Mouse (Mus musculus) cerebellum, adult (tissue): ENCODE data around the gene Gramd1b.

ENCODE experiments used
- ATAC-seq: cut with Nextera tagmentation; 2 replicates; pipeline ENCODE4 v1.9.2; 2017; ENCODE audit warnings: mild to moderate bottlenecking, moderate library complexity, mixed read lengths; ENCODE audit not compliant: insufficient number of reproducible peaks, low FRiP score, low TSS enrichment

Gramd1b gene

DNA sequence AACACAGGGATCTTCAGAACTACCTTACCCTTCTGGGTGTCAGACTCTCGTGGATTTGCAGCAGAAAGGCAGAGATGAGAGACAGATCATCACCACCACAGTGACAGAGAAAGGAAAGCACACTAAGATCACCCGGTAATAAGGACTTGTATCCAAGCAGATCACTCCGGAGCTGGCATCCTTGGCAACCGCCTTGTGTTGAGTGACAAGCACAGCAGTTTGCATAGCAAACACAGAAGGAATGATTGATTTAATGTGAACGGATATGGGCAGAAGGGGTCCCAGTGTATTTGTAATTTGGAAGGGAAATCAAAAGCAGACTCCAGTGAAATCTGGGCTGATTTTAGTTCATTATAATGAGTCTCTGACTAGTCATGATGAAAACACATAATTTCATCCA lies 97.9 kb downstream of the Gramd1b start:
- no peak for ATAC-seq

- ATAC-seq: no peak
These were observed 100.2 kb downstream of the Gramd1b start for GRCm38 (mm10) chr9:40430969-40431368.

- ATAC-seq: no peak
These were observed 103.5 kb downstream of the Gramd1b start for GRCm38 (mm10) chr9:40427663-40428062.

- ATAC-seq: no peak
These were observed 104.8 kb downstream of the Gramd1b start for GRCm38 (mm10) chr9:40426282-40426964.

DNA sequence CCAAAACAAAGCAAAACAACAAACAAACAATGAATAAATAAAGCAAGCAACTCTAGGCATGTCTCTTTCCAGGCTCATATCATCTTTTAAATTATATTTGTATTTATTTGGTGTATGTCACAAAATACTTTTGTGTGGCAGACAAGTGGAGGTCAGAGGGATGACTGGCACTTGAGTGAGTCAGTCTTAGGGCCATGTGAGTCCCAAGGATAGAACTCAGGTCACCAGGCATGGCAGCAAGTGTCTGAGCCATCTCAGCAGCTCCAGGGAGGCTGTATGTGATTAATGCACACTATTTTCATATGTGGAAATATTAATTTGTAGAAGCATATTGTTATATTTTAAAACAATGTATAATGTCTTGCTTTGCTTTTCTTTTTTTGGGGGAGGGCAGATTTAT lies 106.3 kb downstream of the Gramd1b start:
- ATAC-seq: no peak

DNA sequence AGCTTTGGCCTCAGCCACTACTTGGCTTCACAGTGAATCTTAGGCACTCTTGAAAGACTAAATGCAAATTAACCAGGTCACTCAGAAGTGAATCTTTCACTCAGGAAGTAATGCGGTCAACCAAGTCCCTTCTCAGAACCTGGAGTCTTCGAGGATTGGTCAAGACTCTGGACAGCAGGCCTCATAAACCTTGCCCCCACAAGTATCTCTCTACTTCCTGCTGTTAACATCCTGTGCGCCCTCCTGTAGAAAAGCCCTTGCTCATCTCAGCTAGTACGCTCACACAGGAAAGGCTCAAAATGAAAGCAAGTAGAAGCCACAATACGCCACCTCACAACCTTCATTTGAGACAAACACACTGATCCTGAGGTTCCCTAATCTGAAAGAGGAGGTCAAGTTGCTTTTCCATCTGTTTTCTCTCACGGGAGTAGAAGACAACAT lies 107.7 kb downstream of the Gramd1b start:
- ATAC-seq: no peak

DNA sequence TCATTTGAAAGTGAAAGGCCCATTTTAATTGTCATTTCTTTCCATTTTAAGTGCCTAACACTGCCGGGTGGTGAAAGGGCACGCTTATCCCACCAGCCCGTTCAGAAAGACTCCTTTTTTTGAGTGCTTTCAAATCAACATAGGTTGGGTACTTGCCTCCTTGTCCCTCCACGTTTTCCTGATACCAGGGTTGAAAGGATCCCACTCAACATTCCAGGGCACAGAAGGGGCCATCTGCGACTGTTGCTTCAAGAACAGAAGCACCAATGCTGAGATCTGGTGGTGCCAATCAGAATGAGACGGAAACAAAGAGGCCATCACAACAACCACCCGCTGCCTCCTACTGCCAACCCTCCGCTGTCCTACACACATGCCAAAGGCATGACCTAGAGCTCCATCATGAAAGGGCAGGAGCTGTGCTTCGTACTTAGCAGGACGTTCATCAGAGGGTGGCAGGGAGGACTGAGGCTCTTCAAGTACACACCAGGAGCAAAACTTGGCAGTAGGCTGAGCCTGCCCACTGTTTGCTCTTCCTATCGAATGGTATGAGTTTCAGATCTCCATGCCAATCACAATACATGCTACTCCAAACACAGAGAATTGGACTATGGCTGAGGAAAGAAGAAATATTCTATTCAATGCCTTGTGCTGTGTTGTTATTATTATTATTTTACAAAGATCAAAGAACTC lies 108.7 kb downstream of the Gramd1b start:
- no peak for ATAC-seq

- no peak for ATAC-seq
These were observed 110.4 kb downstream of the Gramd1b start for GRCm38 (mm10) chr9:40420652-40421335.

DNA sequence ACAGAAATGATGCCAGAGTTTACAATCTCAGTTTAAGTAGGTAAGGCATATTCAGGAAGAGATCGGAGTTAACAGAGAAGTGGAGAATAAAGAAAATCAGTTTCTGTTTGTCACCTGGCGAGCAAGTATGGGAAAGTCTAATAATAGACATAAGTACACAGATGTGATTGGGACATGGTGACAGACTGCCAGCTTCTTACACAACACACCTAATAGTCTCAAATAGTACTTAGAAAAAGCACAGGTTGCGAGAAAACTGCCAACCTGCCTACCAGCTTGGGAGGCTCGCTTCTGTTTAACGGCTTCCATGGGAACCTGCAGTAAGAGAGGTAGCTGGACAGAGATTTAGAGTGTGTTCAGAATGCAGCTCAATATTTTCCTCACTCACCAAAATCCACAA lies 112.4 kb downstream of the Gramd1b start:
- no peak for ATAC-seq

DNA sequence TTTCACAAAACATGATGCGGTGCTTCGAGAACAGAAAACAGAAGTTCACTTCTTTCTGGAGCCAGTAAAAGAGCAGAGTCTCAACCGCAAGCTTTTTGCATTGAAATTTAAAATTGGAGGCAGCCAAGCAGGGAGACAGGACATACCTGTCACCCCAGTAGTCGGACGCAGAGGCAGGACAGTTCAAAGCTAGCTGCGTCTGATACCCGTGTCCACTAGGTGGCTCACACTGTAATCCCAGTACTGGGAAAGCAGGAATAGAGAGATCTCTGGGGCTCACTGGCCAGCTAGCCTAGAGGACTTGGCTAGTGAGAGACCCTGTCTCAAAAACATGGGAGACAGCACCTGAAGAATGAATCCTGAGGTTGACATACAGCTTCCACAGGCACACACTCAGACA lies 115.0 kb downstream of the Gramd1b start:
- no peak for ATAC-seq

DNA sequence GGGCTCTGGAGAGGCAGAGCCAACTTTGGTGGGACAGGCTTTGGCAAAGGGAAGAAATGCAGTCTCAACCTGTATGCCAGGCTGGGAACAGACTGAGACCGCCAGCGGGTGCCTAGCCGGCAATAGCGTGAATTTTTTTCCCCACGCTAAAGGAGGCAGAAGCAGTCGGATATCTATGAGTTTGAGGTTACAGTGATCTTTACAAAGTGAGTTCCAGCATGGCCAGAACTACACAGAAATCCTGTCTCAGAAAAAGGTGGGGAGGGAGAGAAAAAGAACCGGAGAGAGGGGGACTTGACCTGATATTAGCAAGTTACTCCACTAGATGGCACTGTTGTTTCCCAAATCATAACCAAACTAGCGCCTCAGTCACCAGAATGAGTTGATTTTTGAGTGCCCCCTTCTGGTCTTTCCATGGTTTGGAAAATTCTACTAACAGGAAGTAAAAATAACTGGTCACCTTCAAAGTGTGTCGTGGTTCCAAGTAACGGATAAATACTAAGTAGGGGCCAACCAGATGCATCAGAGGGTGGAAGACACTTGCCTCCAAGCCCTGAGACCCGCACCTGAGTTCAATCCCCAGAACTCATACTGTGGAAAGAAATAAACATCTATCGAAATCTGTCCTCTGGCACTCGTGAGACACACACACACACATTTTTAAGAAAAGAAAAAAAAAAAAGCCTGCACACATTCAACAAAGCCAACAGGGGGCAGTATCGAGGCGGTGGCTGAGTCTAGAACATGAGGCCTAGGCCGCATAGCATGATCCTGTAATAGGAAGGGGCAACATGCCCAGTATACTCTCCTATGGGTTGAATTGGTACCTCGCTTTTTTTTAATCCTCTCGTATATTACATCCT lies 116.0 kb downstream of the Gramd1b start:
- peak; percentile 45 for ATAC-seq

DNA sequence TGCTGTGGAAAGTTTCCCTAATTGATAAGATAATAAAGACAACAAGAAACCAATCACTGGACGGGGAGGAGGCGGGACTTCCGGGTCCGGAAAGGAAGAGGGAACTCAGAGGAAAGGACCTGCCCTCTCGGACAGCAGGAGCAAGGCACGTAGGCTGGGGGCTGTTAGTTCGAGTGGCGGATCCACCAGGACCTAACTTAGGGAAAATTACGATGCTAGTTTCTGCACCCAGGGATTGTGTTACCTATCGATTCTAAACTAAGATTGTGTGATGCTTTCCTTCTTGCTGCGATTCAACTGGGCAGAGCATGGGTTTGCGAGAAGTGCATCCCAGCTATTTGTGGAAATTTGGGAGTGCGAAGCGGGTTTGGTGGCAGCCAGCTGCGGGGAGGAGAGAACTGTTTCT lies 116.7 kb downstream of the Gramd1b start:
- peak; percentile 65 for ATAC-seq

GRCm38 (mm10) chr9:40413601-40414000 lies 117.6 kb downstream of the Gramd1b start:
- no peak for ATAC-seq

DNA sequence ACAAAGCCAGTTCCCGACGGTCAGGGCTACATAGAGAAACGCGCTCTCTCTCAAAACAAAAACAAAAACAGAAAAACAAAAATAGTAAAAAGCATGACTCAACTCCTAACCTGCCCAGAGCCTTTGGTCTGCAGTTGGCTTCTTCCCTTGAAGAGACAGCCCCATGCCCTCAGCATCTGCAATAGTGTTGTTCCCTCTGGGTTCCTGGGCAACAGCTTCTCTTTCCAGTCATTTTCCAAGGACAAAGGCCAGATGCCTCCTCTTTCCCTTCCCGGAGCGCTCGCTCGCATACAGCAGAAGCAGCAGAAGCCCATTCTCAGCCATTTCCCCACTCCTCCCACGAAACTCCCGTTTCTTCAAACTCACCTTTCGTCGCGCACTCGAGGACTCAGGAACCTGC lies 118.3 kb downstream of the Gramd1b start:
- ATAC-seq: no peak

DNA sequence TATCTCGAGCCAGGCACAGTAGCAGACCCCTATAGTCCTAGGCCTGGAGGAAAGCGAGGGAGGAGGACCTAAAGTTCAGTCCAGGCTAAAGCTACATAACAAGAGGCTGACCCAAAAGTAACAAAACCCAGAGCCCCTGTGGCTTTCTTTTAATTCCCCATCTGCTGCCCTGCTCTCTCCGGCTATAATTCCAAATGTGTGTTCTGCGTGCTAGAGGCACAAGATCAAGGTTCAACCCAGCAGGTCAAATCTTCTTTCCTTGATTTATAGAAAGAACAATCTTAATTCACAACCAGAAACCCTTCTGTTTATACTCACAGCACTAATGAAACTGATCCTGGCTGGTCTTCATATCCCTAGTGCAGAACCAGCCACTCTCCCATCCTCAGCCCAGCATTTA lies 118.9 kb downstream of the Gramd1b start:
- ATAC-seq: no peak

DNA sequence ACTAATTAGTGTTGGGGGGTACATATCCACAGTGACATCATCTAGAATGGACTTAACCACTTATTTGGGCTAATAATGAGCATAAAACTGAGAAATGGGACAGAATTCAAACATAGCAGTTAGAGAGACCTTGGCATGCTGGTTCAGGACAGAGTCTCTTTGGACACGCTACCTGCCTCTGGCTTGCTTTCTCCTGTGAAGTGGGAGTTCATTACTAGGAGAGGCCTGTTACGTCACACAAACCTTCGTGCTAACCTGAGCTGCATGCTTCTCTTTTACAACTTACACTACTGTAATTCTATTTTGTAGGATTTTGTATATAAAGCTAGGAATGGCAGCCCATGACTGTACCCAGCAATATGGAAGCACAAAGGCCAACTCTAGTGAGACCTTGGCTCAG lies 120.3 kb downstream of the Gramd1b start:
- no peak for ATAC-seq

- no peak for ATAC-seq
These were observed 122.1 kb downstream of the Gramd1b start for GRCm38 (mm10) chr9:40409071-40409470.

DNA sequence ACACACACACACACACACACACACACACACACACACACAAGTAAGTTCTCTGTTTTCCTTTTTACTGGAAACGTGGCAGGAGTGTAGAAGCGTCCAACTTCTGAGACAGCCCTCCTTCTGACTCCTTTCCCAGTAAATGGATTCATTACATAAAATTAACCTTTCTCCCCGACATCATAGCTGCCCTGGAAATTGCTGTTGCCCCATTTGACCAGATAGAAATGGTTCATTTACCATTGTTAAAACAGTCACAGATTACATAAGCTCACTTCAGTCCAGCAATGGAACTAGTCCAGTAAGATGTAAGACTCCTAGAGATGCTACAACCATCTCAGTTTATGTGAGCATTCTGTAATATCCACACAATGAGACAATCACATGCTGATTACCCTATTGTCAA lies 122.8 kb downstream of the Gramd1b start:
- ATAC-seq: no peak

- no peak for ATAC-seq
These were observed 123.3 kb downstream of the Gramd1b start for GRCm38 (mm10) chr9:40407876-40408275.

DNA sequence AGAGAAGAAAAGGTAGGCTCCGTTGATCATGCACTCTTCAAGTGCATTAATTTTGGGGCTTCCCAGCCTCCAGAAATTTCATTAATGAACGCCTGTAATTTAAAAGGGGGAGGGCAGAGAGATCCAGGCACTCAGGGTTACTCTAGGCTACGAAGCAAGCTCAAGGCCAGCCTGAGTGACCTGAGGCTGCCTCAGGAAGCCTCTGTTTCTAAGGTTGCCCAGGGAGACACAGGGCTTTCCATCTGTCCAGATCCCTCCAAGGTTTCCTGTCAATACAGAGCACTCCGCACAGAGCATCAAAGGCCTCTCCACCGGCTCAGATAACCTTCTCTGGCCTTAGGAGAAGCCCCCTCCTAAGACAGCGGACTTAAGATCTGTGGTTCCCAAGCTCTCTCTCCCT lies 125.4 kb downstream of the Gramd1b start:
- no peak for ATAC-seq

DNA sequence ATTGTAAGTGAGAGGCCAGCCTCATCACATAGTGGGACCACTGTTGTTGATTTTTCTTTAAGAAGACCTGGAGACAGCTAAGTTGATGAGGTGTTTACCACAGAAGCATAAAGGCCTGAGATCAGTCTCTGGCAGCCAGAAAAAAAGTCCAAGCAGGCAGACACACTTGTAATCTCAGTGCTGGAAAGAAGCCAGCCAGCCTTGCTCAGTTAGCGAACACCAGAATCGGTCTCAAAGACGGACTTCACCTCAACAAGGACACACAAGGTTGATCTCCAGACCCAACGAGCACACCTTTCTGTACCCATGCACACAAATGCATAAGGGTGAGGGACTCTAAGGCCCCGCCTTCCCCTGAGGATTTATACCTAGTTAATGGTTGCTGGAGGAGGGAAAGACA lies 125.9 kb downstream of the Gramd1b start:
- ATAC-seq: no peak
